ENCODE assay signal across 8 mouse cellular contexts in the genomic region with DNA sequence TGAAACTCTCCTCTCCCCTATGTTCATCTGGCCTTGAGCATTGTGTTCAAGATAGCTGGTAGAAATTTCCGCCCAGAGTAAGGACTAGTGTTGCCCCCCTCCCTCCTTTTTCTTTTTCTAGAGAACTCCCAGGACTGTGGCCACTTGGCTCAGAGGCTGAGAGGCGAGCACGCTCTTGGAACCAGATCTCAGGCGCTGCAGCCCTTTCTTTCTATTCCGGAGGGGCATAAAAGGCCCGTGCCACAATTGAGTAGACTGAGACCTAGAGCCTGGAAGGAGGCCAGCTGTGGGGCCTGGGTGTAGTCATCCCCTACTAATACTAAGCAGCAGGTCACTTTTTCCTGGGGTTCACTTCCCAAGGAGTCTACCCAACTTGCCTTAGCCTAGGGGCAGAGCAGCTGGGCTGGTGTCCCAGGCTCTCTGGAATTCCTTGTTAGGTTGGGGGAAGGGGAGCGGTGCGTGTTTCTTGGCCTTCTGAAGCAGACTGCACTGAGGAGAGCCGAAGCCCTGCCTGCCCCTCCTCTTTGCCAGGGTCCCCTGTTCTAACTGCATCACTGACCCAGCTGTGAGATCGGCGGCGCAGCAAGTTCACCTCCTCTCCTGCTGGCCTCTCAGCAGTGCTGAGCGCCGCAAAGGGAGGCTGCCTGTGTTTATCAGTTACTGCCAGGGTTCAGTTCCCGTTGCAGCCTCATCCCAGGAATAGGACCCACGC. TPM values are rescaled to one million over a fixed set of nuclear protein-coding genes. Genes with fewer than 3 reads are reported as not detected.
DNase-seq lines count a peak whose midpoint lies in the region; ATAC-seq and TF ChIP-seq lines count a peak whose summit lies in the region.

No protein-coding gene starts in this region.

- TF ChIP-seq POLR2A in embryonic fibroblast, embryonic 13.5 days (IDR thresholded peaks at IDR 0.05; ENCODE audit: low read depth, low read length), result no peak

- WGBS in lung, embryonic 16.5 days, result 2% methylated on average over 16 of the region's 16 CpGs
- 4% methylated on average over 16 of the region's 16 CpGs for WGBS in stomach, embryonic 15.5 days

- H3K4me3 ChIP-seq in E14TG2a.4 (replicated peaks; ENCODE audit: low read length), result peak overlapping the region; percentile 91
- H3K4me3 ChIP-seq in embryonic fibroblast, embryonic 13.5 days (ENCODE audit: insufficient read depth, low read length), result peak overlapping the region; percentile 91
- H3K4me3 ChIP-seq in layer of hippocampus, adult 2 months, result peak overlapping the region; percentile 93
- H3K4me3 ChIP-seq in lung, embryonic 16.5 days (ENCODE audit: low read length), result peak overlapping the region; percentile 88
- peak overlapping the region; percentile 90 for H3K4me3 ChIP-seq in stomach, embryonic 15.5 days (replicated peaks)

- no peaks in the 10 kb centered on the region for H3K9me3 ChIP-seq in E14TG2a.4 (ENCODE audit: low read length)
- H3K9me3 ChIP-seq in lung, embryonic 16.5 days (ENCODE audit: control insufficient read depth, low read length), result no peaks in the 10 kb centered on the region
- no peaks in the 10 kb centered on the region for H3K9me3 ChIP-seq in stomach, embryonic 15.5 days

- ATAC-seq in lung, embryonic 16.5 days (ENCODE audit: low read depth), result no peak
- ATAC-seq in stomach, embryonic 15.5 days (ENCODE audit: insufficient read depth, low FRiP score, low read depth), result no peak

- no peak for TF ChIP-seq CTCF in E14TG2a.4 (conservative IDR thresholded peaks at IDR 0.05; ENCODE audit: low read length)
- TF ChIP-seq CTCF in embryonic fibroblast, embryonic 13.5 days (IDR thresholded peaks at IDR 0.05; ENCODE audit: borderline replicate concordance, insufficient read depth, low read length), result no peak
- no peak for TF ChIP-seq CTCF in layer of hippocampus, adult 2 months (conservative IDR thresholded peaks at IDR 0.05)

- H3K4me2 ChIP-seq in lung, embryonic 16.5 days (ENCODE audit: low read depth, low read length), result peak overlapping the region; percentile 91
- peak overlapping the region; percentile 77 for H3K4me2 ChIP-seq in stomach, embryonic 15.5 days

- peak overlapping the region; percentile 88 for H3K27ac ChIP-seq in embryonic fibroblast, embryonic 13.5 days (ENCODE audit: insufficient read depth, low read length)
- H3K27ac ChIP-seq in layer of hippocampus, adult 2 months, result peak overlapping the region; percentile 100
- H3K27ac ChIP-seq in lung, embryonic 16.5 days (ENCODE audit: low read length), result peak overlapping the region; percentile 100
- peak overlapping the region; percentile 100 for H3K27ac ChIP-seq in stomach, embryonic 15.5 days

- H3K9ac ChIP-seq in lung, embryonic 16.5 days (ENCODE audit: low read length), result peak overlapping the region; percentile 94
- peak overlapping the region; percentile 96 for H3K9ac ChIP-seq in stomach, embryonic 15.5 days

- peaks cover 30% of the 10 kb centered on the region for H3K36me3 ChIP-seq in E14TG2a.4 (ENCODE audit: insufficient read depth, low read length)
- H3K36me3 ChIP-seq in lung, embryonic 16.5 days (ENCODE audit: control insufficient read depth, insufficient read depth, low read length), result no peaks in the 10 kb centered on the region
- no peaks in the 10 kb centered on the region for H3K36me3 ChIP-seq in stomach, embryonic 15.5 days

- DNase-seq in adipocyte (ENCODE audit: low spot score), result peak; percentile 72
- DNase-seq in heart, postnatal 36 days, result peak; percentile 53 to 66
- DNase-seq in layer of hippocampus, adult 2 months (ENCODE audit: low spot score in 2 of 2), result peak in 1 of 2 experiments; percentile 56
- no peak for DNase-seq in spleen, adult 18-20 months

- peaks cover 3% of the 10 kb centered on the region for H3K27me3 ChIP-seq in E14TG2a.4 (ENCODE audit: insufficient read depth, low read length)
- H3K27me3 ChIP-seq in lung, embryonic 16.5 days (ENCODE audit: control insufficient read depth, insufficient read depth, low read depth, low read length), result no peaks in the 10 kb centered on the region
- no peaks in the 10 kb centered on the region for H3K27me3 ChIP-seq in stomach, embryonic 15.5 days (replicated peaks)

- intact Hi-C loops in heart, postnatal 36 days (cut with DNase I), result no loop called here

- peaks cover 84% of the 10 kb centered on the region for H3K4me1 ChIP-seq in E14TG2a.4 (replicated peaks; ENCODE audit: low read depth, low read length)
- peaks cover 23% of the 10 kb centered on the region for H3K4me1 ChIP-seq in embryonic fibroblast, embryonic 13.5 days (ENCODE audit: control insufficient read depth, insufficient read depth, low read length)
- peaks cover 54% of the 10 kb centered on the region for H3K4me1 ChIP-seq in lung, embryonic 16.5 days (replicated peaks; ENCODE audit: control insufficient read depth, insufficient read depth, low read length)
- H3K4me1 ChIP-seq in stomach, embryonic 15.5 days, result peaks cover 62% of the 10 kb centered on the region

RNA-seq across cellular contexts. Expression of a gene that starts 1.9 kb away (rescaled TPM):
- polyA plus RNA-seq in embryonic fibroblast, embryonic 13.5 days (2011; ENCODE audit: insufficient read length, low read depth, missing spikeins), result 152 and 208 TPM in 2 replicates
- 100 to 1,000 TPM; 131 to 136 TPM for total RNA-seq in heart, postnatal 36 days (2021)
- total RNA-seq in layer of hippocampus, adult 2 months (2021), result 100 to 1,000 TPM; 106 to 116 TPM
- polyA plus RNA-seq in lung, embryonic 16.5 days (2015; fragmentation: Nextera tagmentation; extraction: Ambion mirVana), result 66.2 and 72.0 TPM in 2 replicates
- polyA plus RNA-seq in stomach, embryonic 15.5 days (2015; fragmentation: Nextera tagmentation; extraction: Ambion mirVana), result 57.0 and 63.2 TPM in 2 replicates

RNA-seq across cellular contexts. Expression of a gene that starts 20.1 kb away (rescaled TPM):
- 0.57 and 1.5 TPM in 2 replicates for polyA plus RNA-seq in embryonic fibroblast, embryonic 13.5 days (2011; ENCODE audit: insufficient read length, low read depth, missing spikeins)
- total RNA-seq in heart, postnatal 36 days (2021), result under 1 TPM; 0.35 to 0.80 TPM
- under 1 TPM; 0.32 to 0.87 TPM for total RNA-seq in layer of hippocampus, adult 2 months (2021)
- polyA plus RNA-seq in lung, embryonic 16.5 days (2015; fragmentation: Nextera tagmentation; extraction: Ambion mirVana), result 0.20 and 0.33 TPM in 2 replicates
- 0.52 and 0.60 TPM in 2 replicates for polyA plus RNA-seq in stomach, embryonic 15.5 days (2015; fragmentation: Nextera tagmentation; extraction: Ambion mirVana)

RNA-seq across cellular contexts. Expression of a gene that starts 50.3 kb away (rescaled TPM):
- 25.4 and 28.6 TPM in 2 replicates for polyA plus RNA-seq in embryonic fibroblast, embryonic 13.5 days (2011; ENCODE audit: insufficient read length, low read depth, missing spikeins)
- total RNA-seq in heart, postnatal 36 days (2021), result 10 to 100 TPM; 56.1 to 62.2 TPM
- 10 to 100 TPM; 29.7 to 30.1 TPM for total RNA-seq in layer of hippocampus, adult 2 months (2021)
- polyA plus RNA-seq in lung, embryonic 16.5 days (2015; fragmentation: Nextera tagmentation; extraction: Ambion mirVana), result 69.3 and 71.6 TPM in 2 replicates
- 79.9 and 85.2 TPM in 2 replicates for polyA plus RNA-seq in stomach, embryonic 15.5 days (2015; fragmentation: Nextera tagmentation; extraction: Ambion mirVana)

Comparison
In these comparisons a context has a peak if more than half of its experiments do, and no peak if none do; other contexts are left out.
1. DNase-seq: peak in adipocyte (single experiment) and heart, postnatal 36 days (2 of 2); none in spleen, adult 18-20 months (0 of 2).
2. Peak in every context shown above with its lines, with median percentiles within 50 percentile points of each other: H3K4me3 ChIP-seq and H3K27ac ChIP-seq.